Mouse (Mus musculus) MEL (cell line): ENCODE results near the gene Lmod3. TPM values are rescaled to one million over a fixed set of nuclear protein-coding genes. Genes with fewer than 3 reads are reported as not detected.

Source experiments
- DNase-seq: peaks from one replicate; pipeline ENCODE4 v3.0.0; 2011; ENCODE audit warnings: low read depth, low spot score
- H3K27ac ChIP-seq: 2 replicates; pipeline ENCODE4 v1.5.1; 2012; ENCODE audit warnings: low read depth, mild to moderate bottlenecking, control low read depth, low read length, moderate library complexity; ENCODE audit not compliant: control insufficient read depth
- H3K27me3 ChIP-seq, 2 experiments: fragments of 150-350 bp in 1 of 2; sonication (generic) in 1 of 2; 2 replicates each; pipeline ENCODE4 v1.6.1; 2012; ENCODE audit warnings: low read length in 2 of 2, mild to moderate bottlenecking in 2 of 2, improper control_type of control experiment in 1 of 2, moderate library complexity in 1 of 2; ENCODE audit not compliant: insufficient read depth in 2 of 2, control insufficient read depth in 1 of 2
- H3K36me3 ChIP-seq, 2 experiments: 2 replicates each; pipeline ENCODE4 v1.6.1; 2012 to 2014; ENCODE audit warnings: low read length in 2 of 2, improper control_type of control experiment in 1 of 2, inconsistent platforms in 1 of 2, mild to moderate bottlenecking in 1 of 2; ENCODE audit not compliant: insufficient read depth in 2 of 2, control insufficient read depth in 1 of 2
- H3K4me1 ChIP-seq, 2 experiments: fragments of 150-350 bp in 1 of 2; sonication (generic) in 1 of 2; 2 replicates each; pipeline ENCODE4 v1.6.1; 2012; ENCODE audit warnings: low read length in 2 of 2, improper control_type of control experiment in 1 of 2, mild to moderate bottlenecking in 1 of 2; ENCODE audit not compliant: insufficient read depth in 2 of 2, control insufficient read depth in 1 of 2
- H3K4me3 ChIP-seq, 2 experiments: fragments of 150-350 bp in 1 of 2; sonication (generic) in 1 of 2; 2 replicates each; pipeline ENCODE4 v1.5.1; 2012; ENCODE audit warnings: low read depth in 2 of 2, low read length in 2 of 2, mild to moderate bottlenecking in 2 of 2, moderate library complexity in 2 of 2, control low read depth in 1 of 2, improper control_type of control experiment in 1 of 2; ENCODE audit not compliant: control insufficient read depth in 1 of 2, insufficient read depth in 1 of 2
- H3K79me2 ChIP-seq: 2 replicates; pipeline ENCODE4 v1.6.1; 2012; ENCODE audit warnings: mild to moderate bottlenecking, low read length, moderate library complexity; ENCODE audit not compliant: control insufficient read depth, poor library complexity, insufficient read depth
- H3K9ac ChIP-seq: 2 replicates; pipeline ENCODE4 v1.6.1; 2012; ENCODE audit warnings: low read depth, mild to moderate bottlenecking, control low read depth, low read length, moderate library complexity; ENCODE audit not compliant: control insufficient read depth, poor library complexity, severe bottlenecking
- H3K9me3 ChIP-seq: fragments of 150-350 bp; sonication (generic); replicated peaks from 2 replicates; pipeline ENCODE4 v1.6.1; 2012; ENCODE audit warnings: mild to moderate bottlenecking, low read length, improper control_type of control experiment, moderate library complexity; ENCODE audit not compliant: insufficient read depth
- CHD2 ChIP-seq: IDR thresholded peaks from 2 replicates; pipeline ENCODE4 v1.6.1; 2011; ENCODE audit warnings: low read length, improper control_type of control experiment
- CTCF ChIP-seq, 3 experiments: IDR thresholded peaks in 2 of 3; conservative IDR thresholded peaks in 1 of 3; 2 replicates each; pipeline ENCODE4 v1.5.1; 2011 to 2012; ENCODE audit warnings: low read length in 3 of 3, low read depth in 2 of 3, mild to moderate bottlenecking in 2 of 3, improper control_type of control experiment in 1 of 3, inconsistent platforms in 1 of 3, mixed read lengths in 1 of 3, moderate library complexity in 1 of 3; ENCODE audit not compliant: control insufficient read depth in 1 of 3, insufficient read depth in 1 of 3, poor library complexity in 1 of 3, severe bottlenecking in 1 of 3
- EP300 ChIP-seq, 2 experiments: IDR thresholded peaks; 2 replicates each; pipeline ENCODE4 v1.6.1; 2011; ENCODE audit warnings: improper control_type of control experiment in 2 of 2, low read length in 2 of 2, low read depth in 1 of 2, mild to moderate bottlenecking in 1 of 2
- ETS1 ChIP-seq: IDR thresholded peaks from 2 replicates; pipeline ENCODE4 v1.6.1; 2012; ENCODE audit warnings: low read depth, mild to moderate bottlenecking, inconsistent platforms, low read length, improper control_type of control experiment, moderate library complexity
- HCFC1 ChIP-seq: IDR thresholded peaks from 2 replicates; pipeline ENCODE4 v1.6.1; 2012; ENCODE audit warnings: low read depth, mild to moderate bottlenecking, inconsistent platforms, low read length, improper control_type of control experiment, moderate library complexity
- JUND ChIP-seq: IDR thresholded peaks from 2 replicates; pipeline ENCODE4 v1.6.1; 2011; ENCODE audit warnings: low read depth, mild to moderate bottlenecking, improper control_type of control experiment, low read length
- KAT2A ChIP-seq: conservative IDR thresholded peaks from 2 replicates; pipeline ENCODE4 v1.6.1; 2012; ENCODE audit warnings: low read depth, low read length, improper control_type of control experiment, inconsistent platforms
- MAFK ChIP-seq: IDR thresholded peaks from 2 replicates; pipeline ENCODE4 v1.6.1; 2011; ENCODE audit warnings: low read depth, mild to moderate bottlenecking, low read length, improper control_type of control experiment, borderline replicate concordance
- MEF2A ChIP-seq: IDR thresholded peaks from 2 replicates; pipeline ENCODE4 v1.6.1; 2014; ENCODE audit warnings: low read depth, mild to moderate bottlenecking, inconsistent platforms, low read length, improper control_type of control experiment; ENCODE audit not compliant: poor library complexity, insufficient replicate concordance, severe bottlenecking; ENCODE audit errors: extremely low read depth
- NRF1 ChIP-seq: IDR thresholded peaks from 2 replicates; pipeline ENCODE4 v1.6.1; 2014; ENCODE audit warnings: low read depth, mild to moderate bottlenecking, inconsistent platforms, low read length, improper control_type of control experiment, moderate library complexity; ENCODE audit not compliant: poor library complexity, insufficient read depth, severe bottlenecking
- POLR2A ChIP-seq, 2 experiments: IDR thresholded peaks; 2 replicates each; pipeline ENCODE4 v1.6.1; 2011 to 2012; ENCODE audit warnings: low read length in 2 of 2, mild to moderate bottlenecking in 2 of 2, control low read depth in 1 of 2, improper control_type of control experiment in 1 of 2, low read depth in 1 of 2, moderate library complexity in 1 of 2; ENCODE audit not compliant: control insufficient read depth in 1 of 2, insufficient read depth in 1 of 2, poor library complexity in 1 of 2
- POLR2AphosphoS5 ChIP-seq: IDR thresholded peaks from 2 replicates; pipeline ENCODE4 v1.6.1; 2012; ENCODE audit warnings: low read depth, borderline replicate concordance, mild to moderate bottlenecking, inconsistent platforms, low read length, moderate library complexity, mixed read lengths
- RAD21 ChIP-seq: IDR thresholded peaks from 2 replicates; pipeline ENCODE4 v1.6.1; 2011; ENCODE audit warnings: mild to moderate bottlenecking, low read depth, low read length, improper control_type of control experiment
- SIN3A ChIP-seq: IDR thresholded peaks from 2 replicates; pipeline ENCODE4 v1.6.1; 2012; ENCODE audit warnings: low read length, improper control_type of control experiment, inconsistent platforms
- TAL1 ChIP-seq: IDR thresholded peaks from 2 replicates; pipeline ENCODE4 v1.6.1; 2012; ENCODE audit warnings: mild to moderate bottlenecking, inconsistent platforms, low read length, moderate library complexity, mixed read lengths
- TBP ChIP-seq: IDR thresholded peaks from 2 replicates; pipeline ENCODE4 v1.8.0; 2011; ENCODE audit warnings: low read depth, low read length, improper control_type of control experiment
- TCF12 ChIP-seq: IDR thresholded peaks from 2 replicates; pipeline ENCODE4 v1.6.1; 2014; ENCODE audit warnings: low read depth, mild to moderate bottlenecking, inconsistent platforms, low read length, improper control_type of control experiment, moderate library complexity
- UBTF ChIP-seq: IDR thresholded peaks from 2 replicates; pipeline ENCODE4 v1.6.1; 2012; ENCODE audit warnings: low read depth, mild to moderate bottlenecking, inconsistent platforms, low read length, improper control_type of control experiment, moderate library complexity, borderline replicate concordance; ENCODE audit not compliant: insufficient read depth
- USF1 ChIP-seq: IDR thresholded peaks from 2 replicates; pipeline ENCODE4 v1.6.1; 2014; ENCODE audit warnings: low read depth, mild to moderate bottlenecking, inconsistent platforms, low read length, improper control_type of control experiment, moderate library complexity
- ZC3H11A ChIP-seq: IDR thresholded peaks from 2 replicates; pipeline ENCODE4 v1.6.1; 2012; ENCODE audit warnings: low read depth, mild to moderate bottlenecking, inconsistent platforms, low read length, improper control_type of control experiment
- ZKSCAN1 ChIP-seq: IDR thresholded peaks from 2 replicates; pipeline ENCODE4 v1.6.1; 2012; ENCODE audit warnings: low read depth, mild to moderate bottlenecking, inconsistent platforms, low read length, improper control_type of control experiment, moderate library complexity
- ZNF384 ChIP-seq: IDR thresholded peaks from 2 replicates; pipeline ENCODE4 v1.6.1; 2012; ENCODE audit warnings: low read depth, mild to moderate bottlenecking, inconsistent platforms, low read length, improper control_type of control experiment
- polyA plus RNA-seq, 2 experiments: library from polyadenylated mRNA; stranded (reverse) in 1 of 2; unstranded in 1 of 2; fragments of >175 nt in 1 of 2; fragments of >200 nt in 1 of 2; gene quantifications; 2 replicates each; pipeline versions ENCODE4 v1.2.1 to v1.2.4; 2012; ENCODE audit warnings: low replicate concordance in 2 of 2, low read depth in 1 of 2; ENCODE audit not compliant: insufficient read length in 2 of 2, insufficient read depth in 1 of 2, missing spikeins in 1 of 2
- total RNA-seq: library from RNA; depleted of rRNA; stranded (reverse); fragments of 300-350 nt; gene quantifications from 2 replicates; pipeline ENCODE4 v1.2.3, GENCODE M21; 2012

Gene Lmod3
- total and polyA plus RNA-seq, 3 experiments: not detected

DNA sequence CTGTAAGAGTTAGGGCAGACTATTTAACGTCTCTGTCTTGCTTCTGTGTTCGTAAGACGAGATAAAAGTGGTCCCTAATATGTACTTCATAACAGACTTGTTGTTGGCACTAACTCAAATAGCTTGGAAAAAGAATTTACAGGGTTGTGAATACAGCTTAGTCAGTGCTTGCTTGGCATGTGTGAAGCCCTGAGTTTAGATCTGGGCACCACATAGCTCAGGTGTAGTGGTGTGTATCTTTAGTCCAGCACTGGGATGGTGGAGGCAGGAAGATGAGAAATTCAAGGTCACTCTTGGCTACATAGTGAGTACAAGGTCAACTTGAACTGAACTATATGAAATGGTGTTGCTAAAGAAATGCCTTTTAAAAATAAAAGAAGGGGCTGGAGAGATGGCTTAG lies 44.6 kb upstream of the Lmod3 start:
- TF ChIP-seq CTCF (IDR thresholded peaks at IDR 0.05 in 2 of 3, conservative IDR thresholded peaks at IDR 0.05 in 1 of 3; ENCODE audit: control insufficient read depth in 1 of 3, insufficient read depth in 1 of 3, low read depth in 2 of 3, low read length in 3 of 3, poor library complexity in 1 of 3, severe bottlenecking in 1 of 3) (no peak), POLR2AphosphoS5 (no peak), JUND (no peak), RAD21 (no peak), ZNF384 (no peak), ZKSCAN1 (no peak), HCFC1 (no peak), MEF2A (no peak), ZC3H11A (no peak), EP300 (IDR thresholded peaks at IDR 0.05; ENCODE audit: low read depth in 1 of 2, low read length in 2 of 2) (no peak), TAL1 (no peak), USF1 (no peak), TBP (no peak), ETS1 (no peak)
- Histone ChIP-seq H3K4me3 (no peak overlapping the region), H3K27ac (no peak overlapping the region)

DNA sequence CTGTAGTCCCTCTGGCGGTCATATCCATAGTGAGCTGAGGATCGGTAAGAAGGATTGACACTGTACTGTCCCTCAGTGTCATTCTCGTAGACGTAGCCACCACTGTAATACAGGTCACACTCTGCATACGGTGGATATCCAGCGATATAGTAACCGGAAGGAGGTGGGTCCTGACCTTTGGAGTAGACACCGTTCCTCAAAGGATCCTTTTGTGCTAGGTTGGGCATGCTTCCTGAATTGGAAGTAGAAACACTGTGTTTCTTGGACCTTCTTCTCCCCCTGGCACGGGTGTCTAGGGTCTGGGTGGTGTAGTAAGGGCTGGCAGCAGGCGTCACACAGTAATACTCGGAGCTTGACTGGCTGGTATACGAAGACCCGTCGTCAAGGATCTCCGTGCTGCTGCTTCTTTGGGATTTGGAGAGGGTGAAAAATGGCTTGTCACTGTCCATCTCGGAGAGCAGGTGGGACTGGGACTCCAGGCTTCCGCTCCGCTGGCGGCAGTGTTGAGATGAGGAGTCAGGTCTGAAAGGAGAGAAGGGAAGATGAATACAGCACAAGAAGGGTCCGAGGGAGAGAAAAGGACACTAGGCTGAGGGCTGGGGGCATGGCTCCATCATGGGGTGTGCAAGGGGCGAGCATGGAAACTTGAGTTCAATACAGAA lies 43.4 kb upstream of the Lmod3 start:
- TF ChIP-seq USF1 (no peak), TBP (no peak), UBTF (no peak), NRF1 (no peak), CHD2 (no peak), MAFK (no peak), ZNF384 (no peak), KAT2A (no peak), SIN3A (no peak), RAD21 (no peak), POLR2A (IDR thresholded peaks at IDR 0.05; ENCODE audit: control insufficient read depth in 1 of 2, insufficient read depth in 1 of 2, low read depth in 1 of 2, low read length in 2 of 2, poor library complexity in 1 of 2) (no peak), TCF12 (no peak)
- Histone ChIP-seq H3K36me3 (no peaks in the 10 kb centered on the region), H3K4me1 (no peaks in the 10 kb centered on the region), H3K79me2 (no peaks in the 10 kb centered on the region), H3K9me3 (no peaks in the 10 kb centered on the region), H3K27me3 (no peaks in the 10 kb centered on the region; a peak in 1 of 4 replicates), H3K27ac (no peak overlapping the region), H3K4me3 (no peak overlapping the region), H3K9ac (no peak overlapping the region)
- DNase-seq: no peak

More for the DNA sequence above, 44.6 kb upstream of the Lmod3 start:
- no peak for DNase-seq
- Histone ChIP-seq H3K9ac (no peak overlapping the region), H3K36me3 (no peaks in the 10 kb centered on the region), H3K4me1 (no peaks in the 10 kb centered on the region), H3K27me3 (no peaks in the 10 kb centered on the region; a peak in 1 of 4 replicates), H3K79me2 (no peaks in the 10 kb centered on the region), H3K9me3 (no peaks in the 10 kb centered on the region)
